Mouse (Mus musculus) left cerebral cortex, adult 18-20 months (tissue): ENCODE results near the gene Tenm4. TPM values are rescaled to one million over a fixed set of nuclear protein-coding genes. Genes with fewer than 3 reads are reported as not detected.
A peak's percentile ranks its signal among the peaks of the same experiment; 100 is the strongest.

Experiments used
- DNase-seq, 2 experiments: peaks; one replicate each; pipeline ENCODE4 v3.0.0; 2021 to 2022; ENCODE audit warnings: low spot score in 2 of 2, mixed read lengths in 1 of 2
- total RNA-seq, 2 experiments: library from RNA; stranded (reverse); gene quantifications; 2 replicates each; pipeline ENCODE4 v1.2.3; 2021

The Tenm4 gene
- total RNA-seq, 2 experiments from 2014 or later, result 126 to 135 TPM

DNA sequence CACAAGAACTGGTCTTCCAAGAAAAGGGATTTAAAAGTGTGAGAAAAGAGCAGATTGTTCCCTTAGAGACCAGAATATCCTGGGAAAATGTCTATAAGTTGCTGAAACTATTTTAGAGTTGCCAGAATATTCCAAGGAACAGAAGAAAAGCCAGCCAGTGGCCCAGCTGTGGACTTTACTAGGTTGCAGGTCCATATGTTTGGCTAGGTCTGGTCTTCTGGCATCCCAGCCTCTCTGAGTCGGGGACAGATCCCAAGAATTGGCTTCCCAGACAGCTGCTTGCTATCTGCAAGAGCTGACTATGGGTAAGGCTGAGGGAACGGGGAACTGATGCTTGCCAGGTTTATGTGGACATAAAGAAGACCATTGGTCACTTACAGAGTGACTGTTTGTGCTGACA lies 352.6 kb downstream of the Tenm4 start:
- peak in 1 of 2 experiments; percentile 25 for DNase-seq

DNA sequence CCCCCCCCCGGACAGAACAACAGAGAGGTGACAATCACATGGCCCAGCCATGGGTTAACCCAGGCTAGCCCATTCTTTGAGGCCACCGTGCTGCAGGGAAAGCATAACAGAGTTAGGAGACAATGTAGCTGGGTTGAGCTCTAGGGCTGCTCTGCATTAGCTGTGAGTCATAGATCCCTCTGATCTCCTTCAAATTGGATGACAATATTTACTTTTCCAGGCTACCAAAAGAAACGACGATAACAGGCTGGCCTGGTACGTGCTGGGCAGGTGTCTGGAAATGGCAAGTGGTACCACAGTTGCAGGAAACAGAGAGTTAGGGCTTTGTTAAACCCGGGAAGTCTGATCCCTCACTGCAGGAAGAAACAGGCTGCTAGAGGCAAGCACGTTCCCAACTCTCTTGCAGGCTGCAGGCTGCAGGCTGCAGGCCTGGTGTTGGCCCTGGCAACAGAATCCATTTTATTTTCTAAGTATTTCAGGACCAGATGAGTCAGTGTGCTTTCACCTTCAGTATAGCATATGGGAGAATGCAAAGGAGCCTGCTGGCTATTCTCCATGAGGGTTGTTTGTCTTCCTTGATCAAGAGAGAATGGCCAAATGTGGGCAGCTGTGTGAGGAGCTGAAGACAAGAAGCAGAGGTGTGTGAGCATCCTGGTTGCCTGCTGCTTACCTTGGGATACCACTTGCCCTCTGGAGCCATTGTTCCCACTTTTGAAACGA lies 353.6 kb downstream of the Tenm4 start:
- DNase-seq, result peak; percentile 33 to 36

DNA sequence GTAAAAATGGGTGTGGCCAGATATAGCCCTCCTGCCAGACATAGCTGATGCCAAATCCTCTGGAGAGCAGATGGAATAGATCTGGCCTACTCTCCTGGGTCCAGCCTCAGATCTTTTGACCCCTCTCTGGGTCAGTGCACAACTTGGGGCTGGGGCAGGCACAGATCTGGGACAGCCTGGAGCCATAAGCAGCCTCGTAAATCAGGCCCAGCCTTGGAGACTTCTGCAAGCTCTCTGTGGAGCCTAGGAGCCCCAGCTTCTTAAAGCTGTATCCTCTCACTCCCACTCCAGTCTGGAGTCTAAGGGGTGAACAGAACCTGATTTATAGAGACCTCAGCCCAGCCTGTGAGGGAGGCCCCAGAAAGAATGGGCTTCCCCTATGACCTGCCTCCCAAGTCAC lies 354.3 kb downstream of the Tenm4 start:
- no peak for DNase-seq

DNA sequence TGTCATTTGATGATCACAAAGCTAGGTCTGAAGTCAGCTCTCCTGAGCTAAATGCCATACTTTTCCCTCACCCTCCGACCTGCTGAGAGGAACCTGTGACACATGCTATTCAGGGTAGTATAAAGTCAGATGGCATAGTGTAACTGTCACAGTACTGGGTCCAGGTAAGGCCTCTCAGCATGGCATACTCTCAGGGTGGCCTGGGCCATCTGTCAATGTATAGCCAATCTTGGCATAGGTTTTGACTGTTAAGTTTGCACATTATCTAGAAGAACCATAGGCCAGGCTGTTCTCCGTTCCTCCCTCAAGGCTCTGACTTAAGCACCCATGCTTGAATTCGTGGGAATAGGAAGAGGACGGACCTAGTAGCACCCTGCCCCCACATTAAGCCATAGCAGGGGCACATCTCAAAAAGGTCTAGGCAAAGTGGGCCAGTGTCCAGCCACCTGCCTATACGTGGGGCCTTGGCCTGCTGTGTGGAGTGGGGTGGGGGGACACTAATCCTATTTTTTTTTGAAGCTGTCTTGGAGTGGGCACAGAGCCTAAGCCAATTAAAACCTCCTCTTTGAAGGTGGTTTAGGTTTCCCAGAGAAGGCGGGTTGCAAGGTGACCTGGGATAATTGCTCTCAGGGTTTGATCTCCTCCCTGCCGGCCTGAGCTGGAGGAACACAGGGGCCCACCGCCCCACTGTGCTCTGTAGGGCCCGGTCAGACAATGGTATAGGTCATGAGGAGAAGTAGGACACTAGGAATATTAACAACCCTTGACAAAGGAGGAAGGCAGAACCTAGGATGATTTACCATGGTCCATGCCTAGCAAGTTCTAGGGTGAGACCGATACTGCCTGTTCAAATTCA lies 359.8 kb downstream of the Tenm4 start:
- DNase-seq, result no peak

DNA sequence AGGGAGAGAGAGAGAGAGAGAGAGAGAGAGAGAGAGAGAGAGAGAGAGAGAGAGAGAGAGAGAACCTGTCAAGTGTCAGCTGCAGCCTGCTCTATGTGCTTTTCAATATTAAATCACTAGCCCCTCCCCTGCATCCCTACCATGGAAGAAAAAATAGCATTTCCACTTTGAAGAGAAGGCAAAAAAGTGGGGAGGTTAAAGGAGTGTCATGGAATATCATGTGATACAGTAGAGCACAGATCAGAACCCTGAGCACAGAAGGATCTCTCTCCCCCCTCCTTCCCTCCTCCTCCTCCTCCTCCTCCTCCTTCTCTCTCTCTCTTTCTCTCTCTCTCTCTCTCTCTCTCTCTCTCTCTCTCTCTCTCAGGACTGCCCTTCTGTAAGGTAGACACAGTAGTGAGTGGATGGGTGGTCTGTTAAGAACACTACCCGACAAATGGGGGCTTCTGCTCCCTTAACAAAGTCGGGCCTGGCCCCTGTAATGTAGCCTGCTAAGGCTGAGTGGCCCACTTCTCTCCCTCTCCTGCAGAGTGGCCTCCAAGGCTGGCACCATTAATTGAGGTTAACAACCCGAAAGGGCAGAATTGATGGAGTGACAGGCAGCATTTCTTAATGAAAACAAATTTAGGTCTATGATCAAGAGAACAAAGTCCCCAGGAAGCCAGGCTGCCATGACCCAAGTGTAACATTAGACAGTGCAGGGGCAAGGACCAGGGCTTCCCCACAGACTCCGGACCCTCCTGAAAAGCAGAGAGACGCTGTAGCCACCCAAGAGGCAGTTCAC lies 361.1 kb downstream of the Tenm4 start:
- DNase-seq, result no peak

DNA sequence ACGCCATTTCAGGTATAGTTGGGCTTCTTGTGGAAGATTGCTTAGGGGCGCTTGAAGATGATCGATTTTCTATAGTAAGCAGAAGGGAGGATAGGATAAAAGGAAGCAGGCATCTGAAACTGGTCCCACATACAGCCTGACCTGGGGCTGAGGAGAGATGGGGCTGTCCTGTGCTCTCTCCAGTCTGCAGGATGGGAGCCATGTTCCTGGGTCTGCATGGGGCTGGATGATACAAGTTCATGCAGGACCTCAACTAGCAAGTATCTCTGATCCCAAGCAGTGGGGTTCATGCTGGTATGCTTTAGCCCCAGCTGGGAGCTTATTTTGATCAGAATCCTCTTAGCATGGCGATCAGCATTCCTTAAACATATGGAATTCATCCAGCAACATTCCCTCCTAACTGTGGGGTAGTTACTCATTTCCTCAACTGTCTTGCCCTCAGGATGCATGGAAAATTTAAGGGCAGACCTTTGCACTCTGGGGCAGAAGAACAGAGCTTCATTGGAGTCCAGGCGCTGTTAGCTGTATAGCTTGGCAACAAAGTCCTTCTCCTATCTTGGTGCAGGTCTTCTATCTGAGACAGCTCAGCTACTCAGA lies 361.9 kb downstream of the Tenm4 start:
- no peak for DNase-seq

DNA sequence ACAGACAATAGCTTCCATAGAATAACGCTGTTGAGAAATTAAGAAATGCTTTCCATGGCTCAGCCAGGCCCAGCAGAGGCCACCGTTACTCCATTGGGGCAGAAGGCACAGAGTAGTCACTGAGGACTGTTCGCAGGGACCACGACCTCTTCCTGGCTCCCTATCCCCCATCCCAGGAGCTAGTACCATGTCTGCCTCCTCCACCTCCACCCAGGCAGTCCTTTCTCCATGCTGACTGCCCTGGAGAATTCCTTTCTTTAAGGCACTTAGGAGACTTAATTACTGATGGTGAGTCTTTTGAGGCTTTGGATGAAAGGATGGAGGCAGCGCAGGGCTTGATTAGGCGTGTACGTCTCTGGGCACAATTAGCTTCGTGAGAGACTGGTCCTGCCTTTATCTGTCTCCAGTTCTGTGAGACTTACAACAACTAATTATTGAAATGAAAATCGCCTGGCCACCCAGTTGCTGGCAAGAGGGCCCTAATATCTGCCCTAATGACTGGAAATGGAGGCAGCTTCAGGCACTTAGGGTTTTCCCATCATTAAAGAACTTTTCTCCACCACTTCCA lies 365.4 kb downstream of the Tenm4 start:
- no peak for DNase-seq

DNA sequence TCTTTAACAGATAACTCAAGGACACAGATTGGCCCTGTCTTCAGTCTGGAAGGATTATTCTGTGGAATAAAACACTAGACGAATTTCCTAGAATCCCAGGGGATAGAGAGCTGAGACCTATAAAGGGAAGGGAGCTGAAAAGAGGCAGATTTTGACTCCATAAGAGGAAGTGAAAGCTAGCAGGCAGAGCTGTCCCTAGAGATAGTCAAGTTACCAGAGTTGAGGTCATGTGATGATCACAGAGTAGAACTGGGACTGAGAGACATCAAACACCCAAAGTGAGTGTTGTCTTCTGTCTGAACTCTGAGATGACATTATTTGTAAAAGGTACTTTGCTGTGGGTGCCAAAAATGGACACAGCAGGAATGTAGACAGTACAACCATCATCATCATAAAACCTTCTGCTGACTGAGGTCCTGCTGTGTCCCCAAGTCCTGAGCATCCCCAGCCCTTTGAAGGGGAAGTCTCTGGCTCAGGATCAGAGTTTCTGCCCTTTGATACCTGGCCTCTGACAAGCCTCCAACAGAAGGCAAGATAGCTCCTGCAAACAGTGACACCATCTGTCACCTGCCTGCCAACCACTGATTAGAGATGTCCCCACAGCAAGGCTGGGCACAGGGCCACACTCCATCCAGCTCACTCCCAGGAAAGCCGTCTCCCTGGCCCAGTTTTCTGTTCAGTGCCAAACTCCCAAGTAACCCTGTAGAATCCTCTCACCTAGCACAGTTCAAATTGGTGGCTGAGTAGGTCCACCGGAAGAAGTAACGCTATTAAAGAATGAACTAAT lies 368.4 kb downstream of the Tenm4 start:
- DNase-seq, result no peak

DNA sequence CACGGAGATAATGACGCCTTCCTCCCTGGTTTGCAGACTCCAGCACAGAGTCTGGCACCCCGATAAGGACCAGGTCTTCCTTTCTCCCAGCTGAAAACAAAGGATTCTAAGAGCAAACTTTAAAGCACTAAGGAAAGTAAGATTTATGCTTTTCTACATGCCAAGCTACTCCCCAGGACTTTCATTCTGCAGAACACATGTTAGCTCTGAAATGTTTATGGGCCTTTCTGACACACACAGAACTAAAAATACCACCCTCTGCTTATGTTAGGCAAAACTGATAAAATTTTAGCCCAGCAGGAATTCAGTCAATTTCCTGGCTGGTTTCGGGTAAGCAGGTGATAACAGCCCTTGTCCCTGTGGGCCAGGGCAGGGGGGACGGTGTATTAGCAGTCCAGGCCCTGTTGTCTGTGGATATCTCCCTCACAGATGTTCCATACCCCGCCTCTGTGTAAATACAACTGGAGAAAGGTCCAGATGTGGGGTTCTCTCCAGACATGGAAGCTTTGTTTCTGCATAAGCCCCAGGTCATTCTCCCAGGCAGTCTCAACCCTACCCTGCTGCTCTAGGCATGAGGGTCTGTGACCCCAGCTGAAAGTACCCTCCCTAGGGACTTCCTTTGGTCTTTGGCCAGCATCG lies 369.5 kb downstream of the Tenm4 start:
- DNase-seq, result no peak

DNA sequence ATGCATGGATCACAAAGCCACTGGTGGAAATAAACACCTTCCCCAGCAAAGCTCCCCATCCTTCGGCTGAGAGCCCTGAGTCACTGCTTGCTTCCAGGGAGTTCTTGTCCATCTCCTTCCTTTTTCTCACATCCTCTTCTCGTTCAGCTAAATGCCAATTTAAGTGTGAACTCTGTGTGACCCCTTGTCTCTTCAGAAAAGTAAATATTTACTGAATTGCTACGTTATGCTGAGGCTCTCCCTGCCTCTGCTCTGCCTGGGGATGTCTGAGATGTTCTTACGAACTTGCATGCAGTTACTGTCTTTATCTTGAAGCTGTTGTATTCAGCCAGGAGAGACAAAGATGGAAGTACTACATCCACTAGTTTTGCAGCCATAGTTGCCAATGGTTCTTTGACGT lies 374.9 kb downstream of the Tenm4 start:
- no peak for DNase-seq

DNA sequence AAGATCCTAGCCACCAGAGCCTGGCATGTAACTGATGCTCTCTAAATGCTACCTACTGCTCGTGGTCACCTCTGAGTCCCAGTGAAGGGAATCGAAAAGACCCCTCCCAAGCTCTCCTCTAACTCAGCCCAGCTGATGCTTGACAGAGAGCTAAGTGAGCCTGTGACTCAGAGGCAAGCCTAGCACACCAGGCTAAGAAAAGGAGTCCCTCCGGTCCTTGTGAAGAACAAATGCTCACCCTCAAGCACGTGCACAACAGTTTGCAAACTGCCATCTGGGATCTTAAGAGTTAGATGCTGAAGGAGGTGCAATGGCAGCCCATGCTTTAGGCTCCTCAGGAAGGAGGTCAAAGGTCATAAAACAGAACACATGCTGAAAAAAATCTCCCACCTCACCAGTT lies 380.8 kb downstream of the Tenm4 start:
- DNase-seq, result no peak

DNA sequence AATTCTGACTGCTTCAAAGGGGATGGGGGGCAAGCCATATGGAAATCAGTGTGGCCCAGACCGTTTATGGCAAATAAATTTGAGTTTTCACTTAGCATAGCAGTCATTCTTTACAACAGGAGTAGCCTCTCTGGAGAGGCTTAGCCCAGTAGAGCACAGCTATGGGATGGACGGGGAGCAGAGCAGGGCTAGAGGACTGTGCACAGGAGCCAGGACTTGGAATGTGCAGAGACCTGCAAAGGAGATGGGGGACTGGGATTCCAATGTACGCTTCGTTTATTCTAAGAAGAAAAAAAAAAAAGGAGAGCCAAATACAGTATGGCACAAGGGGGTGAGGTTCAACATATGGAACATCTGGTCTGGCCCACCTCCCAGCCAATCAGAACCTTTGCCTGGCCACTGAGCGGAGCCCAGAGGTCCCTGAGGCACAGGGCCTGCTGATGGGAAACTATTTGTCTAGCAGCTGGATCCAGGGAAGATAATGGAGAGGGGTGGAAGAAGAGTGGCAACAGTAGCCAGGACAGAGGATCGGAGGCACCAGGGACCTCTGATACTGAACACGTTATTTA lies 381.3 kb downstream of the Tenm4 start:
- no peak for DNase-seq

DNA sequence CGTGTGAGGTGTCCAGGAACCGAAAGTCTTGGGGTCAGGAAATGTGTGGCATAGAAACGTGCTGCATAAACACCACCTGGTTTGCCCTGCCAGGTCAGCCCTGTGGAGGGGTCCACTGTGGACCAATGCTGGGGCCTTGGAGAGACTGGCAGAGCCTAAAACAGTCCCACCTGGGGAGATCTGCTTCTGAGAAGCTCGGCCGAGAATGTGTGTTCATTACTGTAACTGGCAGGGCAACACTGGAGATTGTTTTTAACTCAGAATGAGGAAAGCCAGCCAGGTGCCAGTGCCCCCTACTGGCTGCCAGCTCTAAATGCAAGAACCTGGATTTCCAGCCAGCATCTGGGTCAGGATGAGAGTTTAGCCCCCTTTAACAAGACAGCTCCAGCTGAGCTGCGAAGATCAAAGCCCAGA lies 383.2 kb downstream of the Tenm4 start:
- DNase-seq, result peak; percentile 41 to 58

DNA sequence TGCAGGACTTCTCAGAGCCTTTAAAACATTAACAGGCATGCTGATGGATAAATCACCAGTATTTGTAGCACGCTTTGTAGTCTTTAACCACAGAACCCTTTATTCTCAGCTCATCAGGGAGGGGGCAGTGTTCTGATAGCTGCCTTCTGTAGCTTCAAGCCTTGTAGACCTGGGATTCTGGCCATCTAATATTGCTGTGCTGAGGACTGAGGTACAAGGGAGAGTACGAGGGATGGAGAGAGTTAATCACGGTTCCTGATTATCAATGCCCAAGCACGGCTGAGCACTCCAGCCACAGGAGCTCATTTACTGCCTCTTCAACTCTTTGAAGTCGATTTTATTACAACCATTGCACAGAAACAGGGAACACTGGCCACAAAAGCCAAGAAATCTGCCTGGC lies 384.2 kb downstream of the Tenm4 start:
- DNase-seq, result no peak

DNA sequence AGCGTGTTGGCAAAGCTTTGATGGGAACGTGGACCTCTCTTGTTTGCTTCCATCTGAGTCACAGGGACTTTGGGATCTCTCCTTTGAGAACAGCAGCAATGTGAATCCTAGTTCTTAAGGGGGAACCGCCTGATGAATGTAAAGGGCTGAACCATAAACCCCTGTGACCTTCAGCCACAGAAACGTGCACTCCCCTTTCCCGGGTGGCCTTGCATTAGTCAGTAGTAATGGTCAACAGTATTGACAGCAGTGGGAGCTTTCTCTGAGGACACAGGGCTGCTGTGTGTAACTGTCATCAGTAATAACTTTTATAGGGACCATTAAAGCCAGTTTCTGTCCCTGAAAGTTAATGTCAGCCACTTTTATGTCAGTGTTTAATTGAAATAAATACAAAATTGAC lies 385.7 kb downstream of the Tenm4 start:
- no peak for DNase-seq

DNA sequence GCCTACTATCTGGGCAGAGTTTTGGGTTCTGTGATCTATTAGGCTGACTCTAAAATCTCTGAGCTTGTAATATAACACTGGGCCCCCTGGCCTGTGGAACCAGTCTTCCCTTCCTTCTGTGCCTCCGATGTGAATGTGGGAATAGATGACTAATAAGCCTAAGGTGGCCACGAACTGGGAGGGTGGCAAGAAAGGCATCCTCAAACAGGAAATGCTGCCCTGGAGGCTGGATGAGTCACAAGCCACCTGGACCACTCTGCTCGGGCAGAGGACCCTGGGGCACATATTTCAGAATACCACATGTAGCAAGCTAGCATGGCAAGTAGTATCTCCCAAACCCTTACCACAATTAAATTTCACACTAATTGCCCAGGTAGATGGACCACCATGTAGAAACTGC lies 391.8 kb downstream of the Tenm4 start:
- no peak for DNase-seq

DNA sequence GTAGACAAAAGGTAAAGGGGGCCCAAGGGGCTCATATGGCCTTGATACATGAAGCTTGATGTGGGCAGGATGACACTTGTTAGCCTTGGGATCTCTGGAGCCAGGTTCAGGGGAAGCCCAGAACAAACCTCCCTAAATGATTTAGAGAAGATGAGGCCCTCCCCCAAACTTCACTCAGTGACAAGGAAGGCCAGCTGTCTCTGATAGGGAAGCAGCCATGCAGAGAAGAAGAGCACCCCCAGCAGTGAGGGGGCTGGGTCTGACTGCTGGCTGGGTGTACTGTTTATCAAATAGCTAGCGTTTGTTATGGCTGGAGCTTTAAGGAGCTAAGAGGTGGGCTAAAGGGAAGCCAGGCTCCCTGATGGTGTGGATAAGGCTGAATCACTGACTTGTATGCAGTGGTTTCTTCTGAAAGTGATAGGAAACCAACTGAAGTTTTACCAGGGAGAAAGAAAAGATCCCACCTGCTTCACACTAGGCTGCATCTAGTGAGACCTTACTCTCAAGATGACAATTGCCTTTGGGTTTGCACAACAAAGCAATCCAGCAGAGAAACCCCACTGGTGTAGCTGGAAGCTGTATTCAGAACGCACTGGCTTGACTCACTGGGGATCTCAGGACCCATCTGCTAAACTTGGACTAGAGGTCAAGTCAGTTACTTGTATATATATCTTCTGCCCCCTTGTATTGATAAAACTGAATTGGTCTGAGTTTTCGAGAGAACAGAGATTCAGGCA lies 392.5 kb downstream of the Tenm4 start:
- DNase-seq, result no peak

DNA sequence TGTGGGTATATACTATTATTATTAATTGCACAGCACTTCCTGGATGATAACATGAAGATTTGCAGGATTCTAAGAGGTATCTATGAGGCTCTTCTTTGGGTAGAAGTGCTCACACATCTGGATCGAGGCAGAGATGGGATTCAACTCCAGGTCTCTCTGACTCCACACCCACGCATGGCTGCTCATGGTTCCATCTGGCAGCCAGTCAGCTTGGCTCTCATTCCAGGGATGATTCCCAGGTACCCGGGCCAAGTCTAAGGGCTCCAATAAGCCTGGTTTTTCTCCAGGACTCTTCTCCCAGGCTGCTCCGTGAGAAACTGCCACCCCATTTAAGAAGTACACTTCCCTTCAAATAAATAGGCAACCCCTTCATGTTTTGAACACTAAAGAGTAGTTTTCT lies 394.8 kb downstream of the Tenm4 start:
- peak; percentile 51 to 53 for DNase-seq

DNA sequence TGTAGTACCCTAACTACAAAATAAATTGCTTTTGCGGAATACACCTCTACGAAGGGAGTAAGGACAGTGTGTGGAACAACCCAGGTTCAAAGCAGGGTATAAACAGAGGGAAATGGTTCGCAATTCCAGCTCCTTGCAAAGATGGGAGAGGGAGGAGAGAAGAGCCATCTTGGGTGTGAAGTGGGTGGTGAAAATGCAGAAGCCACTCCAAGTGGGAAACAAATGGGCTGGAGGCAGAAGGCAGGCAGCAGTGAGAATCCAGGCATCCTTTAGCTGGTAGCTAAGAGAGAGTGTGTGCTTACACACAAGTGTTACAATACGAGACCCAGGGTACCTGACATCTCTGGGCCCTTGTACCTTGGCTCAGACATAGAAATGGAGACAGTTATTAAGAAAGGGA lies 395.2 kb downstream of the Tenm4 start:
- DNase-seq, result peak; percentile 34 to 62
